Mouse (Mus musculus) layer of hippocampus, adult 6 months (tissue): ENCODE results near the gene Gnai3. TPM values are rescaled to one million over a fixed set of nuclear protein-coding genes. Genes with fewer than 3 reads are reported as not detected.

Experiments
- long read RNA-seq, 2 experiments: library from polyadenylated mRNA; unstranded; transcript quantifications; one replicate each; pipeline ENCODE4 v2.0.0; 2019 to 2020
- polyA plus RNA-seq: library from polyadenylated mRNA; unstranded; fragments of <200 nt; fragmentation: Nextera tagmentation; gene quantifications from 2 replicates; pipeline ENCODE4 v1.2.3, GENCODE M21; 2021

Gnai3 gene
- polyA plus RNA-seq: 21.7 and 24.5 TPM in 2 replicates
- long read RNA-seq, experiment 1, transcript Gnai3-201 (9 exons, 3,262 nt): major isoform, 48 of 65 reads
- long read RNA-seq, experiment 1, partial matches to known transcripts: 13 of 65 reads
- long read RNA-seq, experiment 1, other reads (novel, unspliced or antisense): 4 of 65 reads
- long read RNA-seq, experiment 2, transcript Gnai3-201 (9 exons, 3,262 nt): major isoform, 226 of 245 reads
- long read RNA-seq, experiment 2, partial matches to known transcripts: 4 of 245 reads
- long read RNA-seq, experiment 2, other reads (novel, unspliced or antisense): 15 of 245 reads

DNA sequence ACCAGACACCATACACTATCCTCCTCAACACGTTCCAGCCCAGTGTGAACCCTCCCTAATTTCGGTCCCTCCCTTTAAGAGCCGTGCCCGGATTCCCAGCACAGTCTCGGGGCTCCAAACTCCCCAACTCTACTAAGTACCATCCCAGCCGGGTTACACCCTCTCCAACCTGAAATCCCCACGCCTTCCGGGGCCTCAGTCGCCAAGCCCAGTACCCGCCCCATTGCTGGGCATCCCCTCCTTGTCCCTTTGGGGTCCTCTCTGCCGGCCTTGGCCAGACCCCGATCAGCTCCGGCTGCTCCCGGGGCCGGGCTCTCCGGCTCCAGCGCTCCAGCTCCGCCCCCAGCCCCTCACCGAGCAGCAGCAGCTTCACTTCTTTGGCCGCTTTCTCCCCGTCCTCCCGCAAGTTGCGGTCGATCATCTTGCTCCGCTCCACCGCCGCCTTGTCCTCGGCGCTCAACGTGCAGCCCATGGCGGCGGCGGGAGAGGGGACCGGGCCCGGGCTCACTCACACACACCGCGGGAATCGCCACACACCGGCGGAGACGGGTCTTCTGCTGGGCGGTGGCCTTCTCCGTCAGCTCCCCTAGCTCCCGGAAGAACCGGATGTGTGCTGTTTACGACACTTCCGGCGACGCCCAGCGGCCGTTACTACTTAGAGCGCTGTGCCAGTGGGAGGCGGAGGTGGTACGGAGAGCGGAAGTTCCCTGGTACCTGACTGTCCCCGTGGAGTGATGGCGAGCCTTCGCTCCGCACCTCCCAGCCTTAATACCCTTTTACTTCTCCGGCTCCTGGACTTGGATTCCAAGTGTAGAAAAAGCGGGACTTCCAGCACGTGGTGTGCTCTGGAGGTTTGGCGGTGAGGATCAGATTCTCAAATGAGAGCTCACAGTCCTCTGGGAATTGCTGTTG lies at the start of gene Gnai3:
Gene Gnai3 (minus strand): TSS at position 613 of the 912 bp plus-strand sequence.

GRCm38 (mm10) chr3:108186098-108187047 lies 40.4 kb upstream of the Gnai3 start, which contains the start of gene Amigo1:
TSS of gene Amigo1 (plus strand) at chr3:108186335.

DNA sequence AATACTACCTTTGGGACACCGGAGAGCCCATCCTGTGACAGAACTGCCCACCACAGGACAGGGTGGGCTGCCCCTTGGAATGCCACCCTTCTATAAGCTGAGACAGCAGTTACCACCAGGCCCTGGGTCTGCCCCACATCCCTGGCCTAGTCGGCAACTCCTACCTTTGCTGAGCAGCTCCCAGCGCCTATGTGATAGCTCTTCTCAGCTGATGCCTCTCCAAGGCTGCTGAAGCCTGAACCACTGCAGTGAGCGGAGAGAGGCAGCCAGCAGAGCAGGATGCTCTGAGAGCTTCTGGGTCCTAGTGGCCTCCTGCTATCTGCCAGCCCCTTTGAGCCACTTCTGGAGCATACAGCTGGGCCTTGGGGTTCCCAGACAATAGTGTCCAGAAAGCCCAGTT lies 8.7 kb upstream of the Gnai3 start, which contains the start of gene Gpr61:
Gene Gpr61 (minus strand): TSS at position 227 of the 400 bp plus-strand sequence.

DNA sequence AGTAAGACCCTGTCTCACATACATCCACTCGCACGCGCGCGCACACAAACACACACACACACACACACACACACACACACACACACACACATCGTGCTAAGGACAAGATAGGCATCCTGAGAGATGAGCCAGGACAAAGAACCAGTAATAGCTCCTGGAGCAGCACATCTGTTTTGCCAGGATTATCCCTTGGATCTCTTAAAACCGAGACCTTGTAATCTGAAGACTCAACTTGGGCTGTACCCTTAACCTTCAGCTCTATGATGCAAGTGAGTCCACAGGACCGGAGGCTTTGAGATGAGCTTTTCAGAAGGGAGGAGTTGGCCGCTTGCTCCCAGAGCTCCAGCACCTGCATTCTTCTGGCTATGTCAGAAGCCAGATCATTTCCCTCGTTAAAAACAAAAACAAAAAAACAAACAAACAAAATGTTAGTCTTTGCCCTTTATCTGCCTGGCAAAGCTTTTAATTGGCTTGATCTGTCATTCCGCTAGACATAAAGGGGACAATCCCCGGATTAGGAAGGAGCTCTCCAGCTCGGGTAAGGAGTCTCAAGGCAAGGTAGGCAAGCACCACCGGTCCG lies 53.3 kb downstream of the Gnai3 start, which contains the start of gene Gnat2:
Gene Gnat2 (plus strand): TSS at position 254 of the 580 bp plus-strand sequence.

DNA sequence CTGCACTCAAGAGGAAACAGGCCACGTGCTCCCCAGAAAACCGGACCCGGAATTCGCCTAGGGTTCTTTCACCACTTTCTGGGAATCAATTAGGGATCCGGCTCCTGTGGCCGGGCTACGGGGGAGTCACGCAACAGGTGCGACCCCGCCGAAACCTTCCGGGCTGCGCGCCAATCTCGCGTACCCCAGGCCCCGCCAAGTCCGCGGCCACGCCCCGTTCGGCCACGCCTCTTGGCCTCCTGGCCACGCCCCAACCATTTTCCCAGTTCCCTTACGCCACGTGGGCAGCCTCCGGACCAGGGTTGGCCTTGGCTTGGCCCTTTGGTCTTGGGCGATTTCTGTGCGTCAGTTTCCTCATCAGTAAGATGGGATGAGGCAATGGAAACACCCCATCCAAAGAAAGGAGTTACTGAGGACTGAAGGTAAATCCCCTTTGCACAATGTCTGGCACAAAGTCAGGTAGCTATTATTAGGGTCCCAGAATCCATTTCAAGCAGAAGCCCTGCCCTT lies 59.4 kb downstream of the Gnai3 start, which contains the start of gene Ampd2:
Gene Ampd2 (minus strand): TSS at position 182 of the 510 bp plus-strand sequence.

Other genes with a start within 250 kb of the Gnai3 start
- gene Gstm7, start 214.3 kb downstream of the Gnai3 start, polyA plus RNA-seq: 64.0 and 66.5 TPM in 2 replicates
- gene Gstm6, start 202.4 kb downstream of the Gnai3 start, polyA plus RNA-seq: 17.2 and 17.6 TPM in 2 replicates
- not detected in 2 replicates for gene Gstm3, start 176.9 kb downstream of the Gnai3 start, polyA plus RNA-seq
- 4.2 and 7.1 TPM in 2 replicates for gene Gstm2, start 159.7 kb downstream of the Gnai3 start, polyA plus RNA-seq
- 598 and 660 TPM in 2 replicates for gene Gstm1, start 128.2 kb downstream of the Gnai3 start, polyA plus RNA-seq
- gene Gstm4, start 101.3 kb downstream of the Gnai3 start, polyA plus RNA-seq: 20.5 and 22.6 TPM in 2 replicates
- 25.0 and 27.7 TPM in 2 replicates for gene Ampd2, start 59.5 kb downstream of the Gnai3 start, polyA plus RNA-seq
- 0.13 and 0.55 TPM in 2 replicates for gene Gnat2, start 53.4 kb downstream of the Gnai3 start, polyA plus RNA-seq
- gene Gpr61, start 8.7 kb upstream of the Gnai3 start, polyA plus RNA-seq: 4.4 TPM in 2 replicates
- gene Amigo1, start 40.2 kb upstream of the Gnai3 start, polyA plus RNA-seq: 5.2 and 5.3 TPM in 2 replicates
- 4.8 and 5.3 TPM in 2 replicates for gene Cyb561d1, start 55.1 kb upstream of the Gnai3 start, polyA plus RNA-seq
- 3.5 and 4.9 TPM in 2 replicates for gene Atxn7l2, start 64.8 kb upstream of the Gnai3 start, polyA plus RNA-seq
- 0.75 and 0.92 TPM in 2 replicates for gene Sypl2, start 80.5 kb upstream of the Gnai3 start, polyA plus RNA-seq
- gene Psma5, start 110.8 kb upstream of the Gnai3 start, polyA plus RNA-seq: 219 and 230 TPM in 2 replicates
- gene Sort1, start 137.9 kb upstream of the Gnai3 start, polyA plus RNA-seq: 32.3 and 34.9 TPM in 2 replicates
- gene Mybphl, start 218.8 kb upstream of the Gnai3 start, polyA plus RNA-seq: not detected in 2 replicates
- gene Psrc1, start 237.7 kb upstream of the Gnai3 start, polyA plus RNA-seq: 8.3 and 10.5 TPM in 2 replicates